Mouse (Mus musculus): ENCODE data around the gene Csrnp1. TPM values are rescaled to one million over a fixed set of nuclear protein-coding genes. Genes with fewer than 3 reads are reported as not detected.
A peak's percentile ranks its signal among the peaks of the same experiment; 100 is the strongest.

Csrnp1 gene
- polyA plus RNA-seq, 1 experiment from 2014 or later = 1.8 TPM

GRCm38 (mm10) chr9:120000761-120001160 is 16.3 kb upstream of the Csrnp1 start:
- H3K27me3 ChIP-seq = peaks cover 13% of the 10 kb centered on the region
- no peak overlapping the region for H3K4me3 ChIP-seq
- no peak overlapping the region for H3K27ac ChIP-seq (replicated peaks)
- H3K4me1 ChIP-seq (replicated peaks) = peaks cover 10% of the 10 kb centered on the region; the same call in 1 of the 2 replicates
- 80% methylated on average over 5 of the region's 5 CpGs for WGBS
- no peak overlapping the region for H3K9ac ChIP-seq
- no peak overlapping the region for H3K4me2 ChIP-seq
- no peaks in the 10 kb centered on the region for H3K9me3 ChIP-seq
- no peaks in the 10 kb centered on the region for H3K36me3 ChIP-seq
- no peak for ATAC-seq (ENCODE audit: low read depth)

GRCm38 (mm10) chr9:119999636-120000035 is 15.2 kb upstream of the Csrnp1 start:
- H3K4me2 ChIP-seq = no peak overlapping the region
- ATAC-seq (ENCODE audit: low read depth) = no peak
- no peaks in the 10 kb centered on the region for H3K36me3 ChIP-seq
- no peaks in the 10 kb centered on the region for H3K9me3 ChIP-seq
- H3K4me3 ChIP-seq = no peak overlapping the region
- H3K9ac ChIP-seq = no peak overlapping the region
- H3K27ac ChIP-seq (replicated peaks) = no peak overlapping the region
- WGBS = 83% methylated on average over 6 of the region's 6 CpGs
- peaks cover 13% of the 10 kb centered on the region for H3K27me3 ChIP-seq
- H3K4me1 ChIP-seq (replicated peaks) = peaks cover 10% of the 10 kb centered on the region; the same call in 1 of the 2 replicates

GRCm38 (mm10) chr9:119998776-119999175 is 14.3 kb upstream of the Csrnp1 start:
- Histone ChIP-seq H3K9ac (no peak overlapping the region), H3K27me3 (peaks cover 13% of the 10 kb centered on the region), H3K27ac (replicated peaks) (no peak overlapping the region), H3K9me3 (no peaks in the 10 kb centered on the region), H3K36me3 (no peaks in the 10 kb centered on the region), H3K4me3 (no peak overlapping the region), H3K4me1 (replicated peaks) (peaks cover 10% of the 10 kb centered on the region; the same call in 1 of the 2 replicates), H3K4me2 (no peak overlapping the region)
- no peak for ATAC-seq (ENCODE audit: low read depth)
- WGBS = 82% methylated on average over 1 of the region's 1 CpGs

- no peaks in the 10 kb centered on the region for H3K4me1 ChIP-seq (replicated peaks)
- ATAC-seq (ENCODE audit: low read depth) = no peak
- no peaks in the 10 kb centered on the region for H3K36me3 ChIP-seq
- 92% methylated on average over 4 of the region's 4 CpGs for WGBS
- H3K9me3 ChIP-seq = no peaks in the 10 kb centered on the region
- H3K4me2 ChIP-seq = no peak overlapping the region
- no peak overlapping the region for H3K9ac ChIP-seq
- H3K27ac ChIP-seq (replicated peaks) = no peak overlapping the region
- no peak overlapping the region for H3K4me3 ChIP-seq
- H3K27me3 ChIP-seq = peaks cover 15% of the 10 kb centered on the region
Measured at GRCm38 (mm10) chr9:119996080-119996479, 11.6 kb upstream of the Csrnp1 start.

- Histone ChIP-seq H3K27me3 (peaks cover 5% of the 10 kb centered on the region), H3K4me3 (no peak overlapping the region), H3K4me1 (replicated peaks) (no peaks in the 10 kb centered on the region), H3K9ac (no peak overlapping the region), H3K27ac (replicated peaks) (no peak overlapping the region), H3K36me3 (no peaks in the 10 kb centered on the region), H3K4me2 (no peak overlapping the region), H3K9me3 (no peaks in the 10 kb centered on the region)
- ATAC-seq (ENCODE audit: low read depth) = no peak
- WGBS = 75% methylated on average over 7 of the region's 7 CpGs
Measured at GRCm38 (mm10) chr9:119994207-119994606, 9.7 kb upstream of the Csrnp1 start.

DNA sequence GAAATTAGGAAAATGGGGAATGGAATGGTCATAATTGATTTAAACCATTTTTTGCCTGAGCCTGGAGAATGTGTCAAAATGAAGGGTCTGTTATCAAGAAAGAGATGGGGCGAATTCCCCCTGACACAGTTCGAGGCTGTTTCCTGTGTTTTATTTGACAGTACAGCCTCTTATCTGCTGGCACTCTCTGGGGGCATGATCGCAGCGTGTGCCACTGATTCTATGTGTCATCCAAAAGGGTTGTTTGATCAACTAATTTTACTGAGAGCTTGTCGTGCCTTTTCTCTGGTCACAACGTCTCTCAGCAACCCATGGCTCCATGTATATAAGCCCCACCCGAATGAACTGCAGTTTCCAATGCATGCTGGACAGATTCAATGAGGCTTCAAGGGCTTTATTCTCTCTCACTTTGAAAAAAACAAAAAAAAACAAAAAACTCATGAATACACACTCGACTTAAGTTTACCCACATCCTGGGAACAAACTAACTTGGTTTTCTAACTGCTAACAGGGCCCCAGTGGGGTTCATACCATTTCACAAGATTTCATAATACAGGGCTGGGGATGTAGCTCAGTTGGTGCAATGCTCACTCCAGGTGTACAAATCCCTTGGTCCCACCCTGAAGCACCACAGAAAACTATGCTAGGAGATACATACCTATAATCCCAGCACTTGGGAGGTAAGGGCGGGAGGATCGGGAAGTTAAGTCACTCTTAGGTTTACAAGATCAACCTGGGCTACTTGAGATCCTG is 8.8 kb upstream of the Csrnp1 start:
- H3K4me2 ChIP-seq = no peak overlapping the region
- H3K27ac ChIP-seq (replicated peaks) = no peak overlapping the region
- no peaks in the 10 kb centered on the region for H3K36me3 ChIP-seq
- no peaks in the 10 kb centered on the region for H3K9me3 ChIP-seq
- ATAC-seq (ENCODE audit: low read depth) = no peak
- WGBS = 84% methylated on average over 10 of the region's 10 CpGs
- no peaks in the 10 kb centered on the region for H3K4me1 ChIP-seq (replicated peaks)
- H3K27me3 ChIP-seq = peaks cover 5% of the 10 kb centered on the region
- H3K9ac ChIP-seq = no peak overlapping the region
- H3K4me3 ChIP-seq = no peak overlapping the region

DNA sequence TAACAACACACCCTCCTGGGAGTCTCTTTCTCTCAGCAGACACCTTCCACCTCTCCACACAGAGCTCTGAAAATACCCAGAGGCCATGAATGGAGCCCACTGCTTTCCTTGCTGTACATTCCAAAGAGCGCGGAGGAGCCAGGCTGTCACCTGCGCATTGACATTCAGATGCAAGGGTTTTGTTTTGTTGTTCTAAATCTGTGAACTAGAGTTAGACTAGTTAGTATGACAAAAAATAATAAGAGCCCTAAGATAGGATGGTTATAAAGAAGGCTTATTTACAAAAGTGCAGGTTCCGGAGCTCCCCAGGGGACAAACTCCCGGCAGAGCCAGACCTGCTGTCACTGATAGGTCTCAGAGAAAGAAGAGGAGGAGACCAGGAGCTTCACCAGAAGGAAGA is 6.9 kb upstream of the Csrnp1 start:
- Histone ChIP-seq H3K27me3 (peaks cover 9% of the 10 kb centered on the region), H3K27ac (replicated peaks) (no peak overlapping the region), H3K4me1 (replicated peaks) (no peaks in the 10 kb centered on the region), H3K9ac (no peak overlapping the region), H3K4me3 (no peak overlapping the region), H3K4me2 (no peak overlapping the region), H3K36me3 (no peaks in the 10 kb centered on the region), H3K9me3 (no peaks in the 10 kb centered on the region)
- no peak for ATAC-seq (ENCODE audit: low read depth)
- WGBS = 31% methylated on average over 5 of the region's 5 CpGs

DNA sequence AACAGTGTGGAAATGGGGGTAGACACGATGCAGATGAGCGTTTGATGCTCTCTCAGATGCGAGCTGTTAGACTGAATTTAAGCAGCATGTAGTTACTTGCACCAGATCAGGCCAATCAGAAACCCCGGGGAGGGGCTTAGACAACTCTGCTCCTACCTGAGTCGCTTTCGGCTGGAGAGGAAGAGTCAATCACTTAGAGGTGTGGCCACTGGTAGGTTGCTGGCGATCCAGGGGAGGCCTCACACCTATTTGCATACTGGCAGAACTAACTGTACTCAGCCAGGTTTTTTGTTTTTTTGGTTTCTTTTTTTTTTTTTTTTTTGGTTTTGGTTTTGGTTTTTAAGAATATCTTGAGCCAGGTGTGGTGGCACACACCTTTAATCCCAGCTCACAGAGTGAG is 3.8 kb upstream of the Csrnp1 start:
- Histone ChIP-seq H3K36me3 (no peaks in the 10 kb centered on the region), H3K4me1 (replicated peaks) (peaks cover 11% of the 10 kb centered on the region), H3K4me2 (no peak overlapping the region), H3K9me3 (no peaks in the 10 kb centered on the region), H3K4me3 (no peak overlapping the region), H3K27me3 (peaks cover 20% of the 10 kb centered on the region), H3K9ac (no peak overlapping the region), H3K27ac (replicated peaks) (no peak overlapping the region)
- ATAC-seq (ENCODE audit: low read depth) = no peak
- 39% methylated on average over 7 of the region's 7 CpGs for WGBS

DNA sequence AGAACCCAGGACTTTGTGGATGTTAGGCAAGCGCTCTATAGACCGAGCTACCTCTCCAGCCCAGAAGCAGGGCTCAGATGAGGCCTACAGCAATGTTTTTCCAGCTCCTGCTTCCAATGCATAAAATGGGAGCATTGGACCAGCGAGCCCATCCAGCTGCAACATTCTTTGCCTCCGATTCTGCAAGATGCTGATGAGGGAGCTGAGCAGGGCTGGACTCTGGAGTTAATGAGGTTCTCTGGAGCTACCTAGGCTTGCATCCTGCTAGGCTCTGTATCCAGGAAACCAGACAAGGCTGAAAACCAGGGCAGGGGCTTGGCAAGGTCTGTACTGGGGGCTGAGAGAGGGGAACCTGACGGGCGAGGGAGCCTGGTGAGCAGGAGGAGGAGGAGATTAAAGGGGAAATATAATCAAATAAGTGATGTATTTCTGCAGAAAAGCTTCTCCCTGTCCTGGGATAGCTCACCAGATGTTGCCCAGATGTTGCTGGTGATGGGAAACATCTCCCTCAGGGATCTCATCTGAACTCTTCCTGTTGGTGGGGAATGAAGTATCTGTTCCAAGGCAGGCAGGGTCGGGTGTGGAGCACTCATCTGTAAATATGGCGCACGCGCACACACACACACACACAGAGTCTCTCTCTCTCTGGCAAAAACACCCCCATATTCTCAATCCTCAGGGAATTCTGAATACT is 1.6 kb upstream of the Csrnp1 start:
- Histone ChIP-seq H3K9ac (no peak overlapping the region), H3K4me3 (no peak overlapping the region), H3K9me3 (no peaks in the 10 kb centered on the region), H3K36me3 (no peaks in the 10 kb centered on the region), H3K4me1 (replicated peaks) (peaks cover 34% of the 10 kb centered on the region), H3K4me2 (no peak overlapping the region), H3K27me3 (peaks cover 29% of the 10 kb centered on the region), H3K27ac (replicated peaks) (no peak overlapping the region)
- 77% methylated on average over 10 of the region's 10 CpGs for WGBS
- no peak for ATAC-seq (ENCODE audit: low read depth)

DNA sequence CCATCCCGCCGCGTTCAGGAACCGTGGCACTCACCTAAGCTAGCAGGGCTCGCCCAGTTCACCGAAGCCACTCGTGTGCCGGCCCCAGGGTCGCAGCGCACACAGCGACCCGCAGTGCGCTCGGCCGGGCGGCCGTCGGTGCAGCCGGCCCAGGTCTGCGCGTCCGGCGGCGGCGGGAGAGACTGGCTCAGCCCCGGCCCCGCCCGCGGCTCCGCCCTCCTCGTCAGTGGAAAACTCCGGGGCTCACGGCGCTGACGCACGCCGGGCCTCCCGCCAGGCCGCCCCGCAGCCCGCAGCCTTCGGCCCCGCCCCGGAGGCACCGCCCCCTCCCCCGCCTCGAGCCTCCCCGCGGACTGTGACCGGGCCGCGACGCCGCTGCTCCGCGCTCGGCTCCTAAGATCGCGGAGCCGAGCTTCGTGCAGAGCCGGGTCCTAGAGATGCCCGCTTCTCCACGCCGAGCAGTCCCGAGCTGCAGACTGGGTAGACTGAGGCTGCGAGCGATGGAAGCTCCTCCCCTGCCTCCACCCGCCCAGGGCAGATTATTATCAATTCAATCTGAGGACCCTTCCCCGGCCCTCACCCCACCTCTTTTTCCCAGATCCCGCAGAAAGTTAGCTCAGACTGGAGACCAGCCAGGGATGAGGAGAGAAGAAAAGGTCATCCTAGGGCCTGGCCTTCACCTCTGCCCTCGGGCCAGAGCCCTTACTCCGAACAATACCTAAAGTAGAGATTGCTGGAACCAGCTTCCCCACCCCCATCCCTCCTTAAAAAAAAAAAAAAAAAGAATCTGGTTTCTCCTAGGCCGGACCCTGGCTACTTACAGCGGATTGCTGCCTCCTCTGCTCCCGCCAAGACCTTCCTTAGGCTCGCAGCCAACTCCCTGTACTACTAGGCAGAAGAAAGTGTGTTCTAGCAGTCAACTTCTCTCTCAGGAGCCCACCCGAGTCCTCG is 598 bp downstream of the Csrnp1 start:
- H3K9ac ChIP-seq = peak overlapping the region; percentile 75
- peaks cover 32% of the 10 kb centered on the region for H3K27me3 ChIP-seq
- H3K9me3 ChIP-seq = no peaks in the 10 kb centered on the region
- H3K36me3 ChIP-seq = no peaks in the 10 kb centered on the region
- 1% methylated on average over 75 of the region's 79 CpGs for WGBS
- peak overlapping the region; percentile 87 for H3K4me2 ChIP-seq
- peak; percentile 67 for ATAC-seq (ENCODE audit: low read depth)
- H3K4me1 ChIP-seq (replicated peaks) = peaks cover 45% of the 10 kb centered on the region
- H3K4me3 ChIP-seq = peak overlapping the region; percentile 60
- no peak overlapping the region for H3K27ac ChIP-seq (replicated peaks)

DNA sequence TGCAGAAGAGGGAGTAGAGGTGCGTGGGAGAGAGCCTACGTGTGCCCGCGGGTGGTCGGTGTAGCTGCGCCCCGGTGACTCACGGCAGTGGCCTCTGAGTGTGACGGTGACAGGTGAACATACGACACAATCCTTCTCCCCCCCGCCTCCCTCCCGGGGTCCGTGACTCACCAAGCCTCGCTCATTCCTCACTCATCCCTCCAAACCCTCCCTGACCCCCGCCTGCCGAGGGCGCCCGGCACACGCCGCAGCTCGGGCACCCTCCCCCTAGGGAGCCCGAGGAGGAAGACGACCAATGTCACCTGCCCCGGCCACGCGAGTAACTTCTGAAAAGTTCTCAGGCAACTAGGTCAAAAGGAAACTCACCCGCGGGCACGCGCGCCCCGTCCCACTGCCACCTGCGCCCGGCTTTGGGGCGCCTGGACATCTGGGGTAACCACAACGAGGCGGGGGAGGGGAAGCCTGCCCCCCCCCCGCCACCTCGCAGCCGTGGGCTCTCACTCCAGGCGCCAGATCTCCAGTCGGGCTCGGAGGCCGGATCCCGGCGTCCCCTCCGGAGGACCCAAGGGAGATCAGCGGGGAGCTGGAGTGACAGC is 1.4 kb downstream of the Csrnp1 start:
- Histone ChIP-seq H3K27ac (replicated peaks) (no peak overlapping the region), H3K4me1 (replicated peaks) (peaks cover 53% of the 10 kb centered on the region), H3K9me3 (no peaks in the 10 kb centered on the region), H3K9ac (peak overlapping the region; percentile 75), H3K4me2 (peak overlapping the region; percentile 87), H3K36me3 (no peaks in the 10 kb centered on the region), H3K4me3 (peak overlapping the region; percentile 60), H3K27me3 (peaks cover 32% of the 10 kb centered on the region)
- ATAC-seq (ENCODE audit: low read depth) = no peak
- 2% methylated on average over 46 of the region's 48 CpGs for WGBS
